Mouse (Mus musculus): ENCODE data around the gene Uevld.
A peak's percentile ranks its signal among the peaks of the same experiment; 100 is the strongest.
"Not testable (repeated sequence)": the region's sequence is repeated elsewhere in the genome, so short reads cannot be mapped to it uniquely, and the experiment has no call there.

The Uevld gene

GRCm38 (mm10) chr7:46957831-46958691 is at the start of gene Uevld:
Gene Uevld (minus strand): TSS chr7:46958527.
- peak; percentile 94 for DNase-seq (ENCODE audit: low spot score)

- no peak for DNase-seq (ENCODE audit: low spot score)
Measured at GRCm38 (mm10) chr7:47007818-47008167, 49.5 kb upstream of the Uevld start.

GRCm38 (mm10) chr7:47007109-47007780 is 48.9 kb upstream of the Uevld start:
- DNase-seq (ENCODE audit: low spot score) = no peak

GRCm38 (mm10) chr7:47003411-47004115 is 45.2 kb upstream of the Uevld start:
- DNase-seq (ENCODE audit: low spot score) = no peak

- no peak for DNase-seq (ENCODE audit: low spot score)
Measured at GRCm38 (mm10) chr7:47001900-47002275, 43.6 kb upstream of the Uevld start.

GRCm38 (mm10) chr7:47001125-47001899 is 43.0 kb upstream of the Uevld start:
- DNase-seq (ENCODE audit: low spot score) = no peak

- no peak for DNase-seq (ENCODE audit: low spot score)
Measured at GRCm38 (mm10) chr7:47000644-47000983, 42.3 kb upstream of the Uevld start.

- DNase-seq (ENCODE audit: low spot score) = no peak
Measured at GRCm38 (mm10) chr7:46999983-47000643, 41.8 kb upstream of the Uevld start.

GRCm38 (mm10) chr7:46998942-46999341 is 40.6 kb upstream of the Uevld start:
- no peak for DNase-seq (ENCODE audit: low spot score)

- DNase-seq (ENCODE audit: low spot score) = no peak
Measured at GRCm38 (mm10) chr7:46997644-46998395, 39.5 kb upstream of the Uevld start.

- DNase-seq (ENCODE audit: low spot score) = no peak
Measured at GRCm38 (mm10) chr7:46997008-46997407, 38.7 kb upstream of the Uevld start.

GRCm38 (mm10) chr7:46995558-46995957 is 37.2 kb upstream of the Uevld start:
- DNase-seq (ENCODE audit: low spot score) = no peak

- DNase-seq (ENCODE audit: low spot score) = no peak
Measured at GRCm38 (mm10) chr7:46993079-46993478, 34.8 kb upstream of the Uevld start.

- DNase-seq (ENCODE audit: low spot score) = not testable (repeated sequence)
Measured at GRCm38 (mm10) chr7:46989387-46989786, 31.1 kb upstream of the Uevld start.

- DNase-seq (ENCODE audit: low spot score) = no peak
Measured at GRCm38 (mm10) chr7:46987073-46987472, 28.7 kb upstream of the Uevld start.

GRCm38 (mm10) chr7:46986646-46987045 is 28.3 kb upstream of the Uevld start:
- DNase-seq (ENCODE audit: low spot score) = no peak

- DNase-seq (ENCODE audit: low spot score) = no peak
Measured at GRCm38 (mm10) chr7:46985718-46986505, 27.6 kb upstream of the Uevld start.

GRCm38 (mm10) chr7:46983280-46983679 is 25.0 kb upstream of the Uevld start, which contains the start of gene Gm9999:
Gene Gm9999 (plus strand): TSS chr7:46983580.
- no peak for DNase-seq (ENCODE audit: low spot score)

GRCm38 (mm10) chr7:46975456-46975855 is 17.1 kb upstream of the Uevld start:
- no peak for DNase-seq (ENCODE audit: low spot score)

- DNase-seq (ENCODE audit: low spot score) = no peak
Measured at GRCm38 (mm10) chr7:46974648-46975047, 16.3 kb upstream of the Uevld start.
